In the genomic region with DNA sequence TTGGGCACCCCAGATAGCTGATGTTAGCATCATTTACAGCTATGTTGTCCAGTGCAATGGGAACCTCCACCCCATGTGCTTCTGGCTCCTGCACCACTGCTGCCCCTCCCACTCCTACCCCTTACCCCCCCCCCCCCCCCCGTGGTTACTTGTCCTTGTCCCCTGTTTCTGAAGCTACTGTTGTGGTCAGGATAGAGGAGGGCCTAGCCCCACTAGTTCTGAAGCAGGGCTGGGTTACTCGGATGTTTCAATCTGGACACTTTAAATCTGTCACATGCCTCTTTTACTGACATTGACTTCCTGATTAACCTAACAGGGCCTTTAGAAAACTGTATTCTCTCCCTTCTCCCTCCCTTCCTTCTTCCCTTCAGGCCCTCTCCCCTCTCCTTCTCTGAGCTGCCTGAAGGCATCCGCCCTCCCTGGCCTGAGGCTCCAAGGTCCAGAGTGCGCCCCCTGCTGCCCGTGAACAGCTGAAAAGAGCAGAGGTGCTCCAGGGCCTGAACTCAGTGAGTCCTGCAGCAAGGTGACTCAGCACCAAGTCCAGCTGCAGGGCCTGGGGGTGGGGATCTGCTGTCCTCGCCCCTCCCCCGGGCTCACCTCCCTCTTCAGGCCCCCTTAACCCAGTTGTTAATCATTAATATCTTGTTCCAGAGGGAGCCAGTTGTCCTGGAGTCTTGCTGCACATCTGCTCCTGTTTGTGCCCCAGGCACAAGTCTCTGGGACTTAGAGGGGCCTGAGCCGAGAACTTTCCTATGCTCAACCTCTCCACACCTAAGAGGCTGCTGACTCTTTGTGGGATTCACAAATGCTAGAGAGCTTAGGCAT, we compare ENCODE assay signal across 8 mouse cellular contexts. TPM values are rescaled to one million over a fixed set of nuclear protein-coding genes. Genes with fewer than 3 reads are reported as not detected.
DNase-seq lines count a peak whose midpoint lies in the region; ATAC-seq lines count a peak whose summit lies in the region.

No protein-coding gene starts in this region.

- ATAC-seq in inflammation-experienced regulatory T-cells, adult 6 months, result peak; percentile 47
- peak; percentile 89 for ATAC-seq in megakaryocyte, adult 5-6 weeks (ENCODE audit: poor library complexity, severe bottlenecking)

- intact Hi-C loops in gastrocnemius, postnatal 14 days (cut with DNase I; ENCODE audit: low total_unique reads), result loop anchor here (5.0 kb wide), 1 partner anchor 52 kb away; no protein-coding TSS in a partner anchor

- peak; percentile 96 for DNase-seq in ZHBTc4 (ENCODE audit: low read depth, low spot score)
- DNase-seq in cerebellum, postnatal 4 days (ENCODE audit: low spot score in 2 of 2), result peak; percentile 75 to 80
- peak; percentile 89 for DNase-seq in gastrocnemius, postnatal 14 days
- peak; percentile 46 to 82 for DNase-seq in left cerebral cortex, adult 8-10 months (ENCODE audit: low spot score in 2 of 2)
- DNase-seq in right cerebral cortex, postnatal 10 days (ENCODE audit: low spot score in 2 of 2), result peak; percentile 73 to 85
- DNase-seq in urinary bladder, postnatal 10 days (ENCODE audit: low spot score), result peak; percentile 61

RNA-seq across cellular contexts. Expression of gene Rd3, which starts 13.0 kb away (rescaled TPM):
- under 1 TPM in 1 of 2 experiments, not detected in 1; 0.06 TPM for total RNA-seq in gastrocnemius, postnatal 14 days (2021)
- under 1 TPM; 0.51 to 0.95 (median 0.88) TPM for polyA plus RNA-seq in inflammation-experienced regulatory T-cells, adult 6 months (2017; shearing (Covaris generic))
- under 1 TPM; 0.09 to 0.42 (median 0.27) TPM for total RNA-seq in left cerebral cortex, adult 8-10 months (2022)
- total RNA-seq in megakaryocyte, adult 5-6 weeks (2015), result 0.18 and 0.38 TPM in 2 replicates
- 0.22 TPM in 1 of 2 replicates, not detected in the other for total RNA-seq in megakaryocyte, adult 5-6 weeks (2017)

RNA-seq across cellular contexts. Expression of gene Slc30a1, which starts 57.6 kb away (rescaled TPM):
- 1 to 10 TPM; 8.0 to 8.1 TPM for total RNA-seq in gastrocnemius, postnatal 14 days (2021)
- 1 to 10 TPM; 1.3 to 1.6 (median 1.5) TPM for polyA plus RNA-seq in inflammation-experienced regulatory T-cells, adult 6 months (2017; shearing (Covaris generic))
- total RNA-seq in left cerebral cortex, adult 8-10 months (2022), result 10 to 100 TPM; 32.2 to 42.0 (median 35.1) TPM
- total RNA-seq in megakaryocyte, adult 5-6 weeks (2015), result 10.1 TPM in 2 replicates
- 11.2 and 12.1 TPM in 2 replicates for total RNA-seq in megakaryocyte, adult 5-6 weeks (2017)

Comparison
In these comparisons a context has a peak if more than half of its experiments do, and no peak if none do; other contexts are left out.
1. Peak in every context shown above with its lines: DNase-seq and ATAC-seq.